Mouse (Mus musculus) kidney, adult 2 months (tissue): ENCODE data around the gene Fzd10. TPM values are rescaled to one million over a fixed set of nuclear protein-coding genes. Genes with fewer than 3 reads are reported as not detected.

Experiments
- DNase-seq: peaks from one replicate; pipeline ENCODE4 v3.0.0; 2021
- H3K27ac ChIP-seq: fragments of 200-500 bp; 2 replicates; pipeline ENCODE4 v1.5.1; 2012; ENCODE audit warnings: low read depth, low read length, control low read depth, inconsistent platforms; ENCODE audit not compliant: insufficient read depth
- H3K27me3 ChIP-seq: fragments of 200-500 bp; replicated peaks from 2 replicates; pipeline ENCODE4 v1.6.1; 2012; ENCODE audit warnings: mild to moderate bottlenecking, moderate library complexity, low read length, inconsistent platforms; ENCODE audit not compliant: control insufficient read depth, insufficient read depth
- H3K36me3 ChIP-seq: fragments of 200-500 bp; 2 replicates; pipeline ENCODE4 v1.6.1; 2012; ENCODE audit warnings: mild to moderate bottlenecking, moderate library complexity, low read length, inconsistent platforms; ENCODE audit not compliant: control insufficient read depth, insufficient read depth
- H3K4me1 ChIP-seq: fragments of 200-500 bp; 2 replicates; pipeline ENCODE4 v1.6.1; 2011; ENCODE audit warnings: low read length; ENCODE audit not compliant: control insufficient read depth, insufficient read depth
- H3K4me3 ChIP-seq: fragments of 200-500 bp; 2 replicates; pipeline ENCODE4 v1.5.1; 2011; ENCODE audit warnings: mild to moderate bottlenecking, low read depth, low read length, control low read depth; ENCODE audit not compliant: insufficient read depth
- CTCF ChIP-seq: fragments of 200-500 bp; conservative IDR thresholded peaks from 2 replicates; pipeline ENCODE4 v1.5.1; 2011; ENCODE audit warnings: low read depth, mild to moderate bottlenecking, control low read depth, low read length, moderate library complexity, mixed read lengths; ENCODE audit not compliant: insufficient read depth, insufficient read length
- POLR2A ChIP-seq: fragments of 200-500 bp; IDR thresholded peaks from one replicate; pipeline ENCODE4 v1.6.1; 2011; ENCODE audit warnings: low read depth, low read length, control low read depth
- WGBS: fragments of 180-500 bp; shearing (Covaris S2); methylation state at CpG from one replicate; pipeline ENCODE4 v1.1.7; 2018; 5-methylcytosine and 5-hydroxymethylcytosine counted together
- polyA plus RNA-seq: library from polyadenylated mRNA; depleted of rRNA; stranded (reverse); fragments of >200 nt; gene quantifications from 2 replicates; pipeline ENCODE4 v1.2.3, GENCODE M21; 2012

Fzd10 gene
- polyA plus RNA-seq, 1 experiment: 0.20 TPM

- Histone ChIP-seq H3K27me3 (no peaks in the 10 kb centered on the region), H3K4me3 (no peak overlapping the region), H3K4me1 (no peaks in the 10 kb centered on the region), H3K27ac (no peak overlapping the region), H3K36me3 (no peaks in the 10 kb centered on the region)
- no peak for TF ChIP-seq CTCF
- no peak for TF ChIP-seq POLR2A
- DNase-seq: no peak
- 45% methylated on average over 5 of the region's 5 CpGs for WGBS
Measured at GRCm38 (mm10) chr5:128627763-128628162, 27.1 kb downstream of the Fzd10 start.

- DNase-seq: no peak
- no peaks in the 10 kb centered on the region for H3K4me1 ChIP-seq
Measured at GRCm38 (mm10) chr5:128636648-128637047, 36.0 kb downstream of the Fzd10 start.

GRCm38 (mm10) chr5:128637071-128638015, 36.7 kb downstream of the Fzd10 start:
- 88% methylated on average over 26 of the region's 26 CpGs for WGBS
- Histone ChIP-seq H3K4me1 (no peaks in the 10 kb centered on the region), H3K36me3 (no peaks in the 10 kb centered on the region), H3K4me3 (no peak overlapping the region), H3K27me3 (no peaks in the 10 kb centered on the region), H3K27ac (no peak overlapping the region)
- DNase-seq: no peak
- TF ChIP-seq POLR2A: no peak
- no peak for TF ChIP-seq CTCF

More at GRCm38 (mm10) chr5:128636648-128637047, 36.0 kb downstream of the Fzd10 start:
- Histone ChIP-seq H3K4me3 (no peak overlapping the region), H3K27me3 (no peaks in the 10 kb centered on the region), H3K36me3 (no peaks in the 10 kb centered on the region), H3K27ac (no peak overlapping the region)
- 88% methylated on average over 9 of the region's 9 CpGs for WGBS
- TF ChIP-seq CTCF: no peak
- TF ChIP-seq POLR2A: no peak

GRCm38 (mm10) chr5:128638716-128639115, 38.1 kb downstream of the Fzd10 start:
- no peak overlapping the region for H3K27ac ChIP-seq
- no peak overlapping the region for H3K4me3 ChIP-seq
- TF ChIP-seq CTCF (no peak), POLR2A (no peak)
- no peak for DNase-seq
- no peaks in the 10 kb centered on the region for H3K27me3 ChIP-seq
- 19% methylated on average over 9 of the region's 9 CpGs for WGBS
- no peaks in the 10 kb centered on the region for H3K36me3 ChIP-seq
- no peaks in the 10 kb centered on the region for H3K4me1 ChIP-seq

GRCm38 (mm10) chr5:128643065-128643464, 42.4 kb downstream of the Fzd10 start:
- Histone ChIP-seq H3K36me3 (no peaks in the 10 kb centered on the region), H3K27ac (no peak overlapping the region), H3K4me1 (no peaks in the 10 kb centered on the region), H3K4me3 (no peak overlapping the region), H3K27me3 (no peaks in the 10 kb centered on the region)
- TF ChIP-seq CTCF: no peak
- TF ChIP-seq POLR2A: no peak
- no peak for DNase-seq
- 70% methylated on average over 4 of the region's 4 CpGs for WGBS

DNA sequence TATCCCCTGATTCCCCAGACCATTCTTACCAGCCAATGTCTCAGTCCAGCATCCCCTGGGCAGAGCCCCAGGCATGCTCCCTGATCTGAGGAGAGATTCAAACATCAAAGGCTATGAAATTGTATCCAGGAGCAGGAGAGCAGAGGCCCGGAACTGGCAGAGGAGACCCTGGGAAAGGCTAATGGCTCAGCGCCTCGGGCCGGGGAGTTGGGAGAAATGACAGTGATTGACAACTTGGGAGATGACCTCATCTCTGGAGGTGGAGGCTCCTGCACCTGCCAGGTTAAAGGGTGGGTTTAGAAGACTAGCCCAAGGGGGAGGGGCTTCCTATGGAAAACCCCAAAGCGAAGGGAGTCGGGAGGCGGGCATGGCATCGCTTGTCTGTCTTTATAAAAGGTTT, 45.1 kb downstream of the Fzd10 start:
- H3K27me3 ChIP-seq: no peaks in the 10 kb centered on the region
- TF ChIP-seq POLR2A: no peak
- TF ChIP-seq CTCF: no peak
- no peak overlapping the region for H3K4me3 ChIP-seq
- H3K36me3 ChIP-seq: no peaks in the 10 kb centered on the region
- DNase-seq: no peak
- H3K4me1 ChIP-seq: no peaks in the 10 kb centered on the region
- 30% methylated on average over 8 of the region's 8 CpGs for WGBS
- H3K27ac ChIP-seq: no peak overlapping the region

DNA sequence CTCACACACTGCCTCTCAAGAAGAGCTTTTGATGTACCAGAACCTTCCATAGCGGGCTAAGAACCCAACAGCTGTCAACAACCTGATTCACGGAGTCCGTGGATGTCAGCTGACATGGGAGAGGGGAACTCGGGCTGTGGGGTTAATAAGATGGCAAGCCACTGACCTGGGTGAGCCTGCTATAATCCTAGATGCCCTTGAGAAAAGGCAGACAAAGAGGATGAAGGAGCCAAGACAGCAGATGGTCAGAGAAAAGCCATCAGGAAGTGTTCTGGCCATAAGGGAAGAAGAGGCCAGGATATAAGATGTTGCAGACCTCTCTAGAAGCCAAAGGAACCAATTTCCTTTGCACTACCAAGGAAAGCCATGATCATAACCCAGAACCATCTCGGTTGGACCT, 45.6 kb downstream of the Fzd10 start:
- H3K4me3 ChIP-seq: no peak overlapping the region
- WGBS: 64% methylated on average over 5 of the region's 5 CpGs
- TF ChIP-seq CTCF (no peak), POLR2A (no peak)
- no peak for DNase-seq
- H3K36me3 ChIP-seq: no peaks in the 10 kb centered on the region
- no peaks in the 10 kb centered on the region for H3K27me3 ChIP-seq
- no peaks in the 10 kb centered on the region for H3K4me1 ChIP-seq
- H3K27ac ChIP-seq: no peak overlapping the region
